Mouse (Mus musculus): ENCODE measurements around the gene Fam243. TPM values are rescaled to one million over a fixed set of nuclear protein-coding genes. Genes with fewer than 3 reads are reported as not detected.

Fam243 gene
- total RNA-seq, 2 experiments from 2014 or later: not detected

DNA sequence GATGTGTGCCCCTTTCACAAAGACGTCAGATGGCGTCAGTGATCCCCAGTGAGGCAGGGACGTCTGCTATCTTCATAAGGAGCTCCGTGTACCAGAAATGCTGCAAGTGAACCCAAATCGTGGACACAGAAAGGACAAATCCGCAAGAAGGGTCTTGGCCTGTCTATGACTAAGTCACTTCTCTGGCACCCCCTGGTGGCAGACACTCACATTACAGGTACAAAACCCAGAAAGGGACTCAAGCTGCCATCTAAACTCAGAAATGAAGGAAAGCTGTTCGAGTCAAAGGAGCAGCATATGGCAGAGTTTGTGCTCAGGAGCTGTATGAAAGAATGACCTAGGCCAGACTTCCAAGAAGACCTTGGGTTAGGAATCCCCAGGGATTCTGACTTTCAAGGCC is 34.6 kb downstream of the Fam243 start:
- intact Hi-C loops (cut with DNase I): loop anchor here (1.0 kb wide), 2 partner anchors 228 to 350 kb away; partner anchors contain the start of genes Gm49711, Mrps6 and Slc5a3
- DNase-seq (ENCODE audit: low spot score in 2 of 2): peak; percentile 85 to 88

DNA sequence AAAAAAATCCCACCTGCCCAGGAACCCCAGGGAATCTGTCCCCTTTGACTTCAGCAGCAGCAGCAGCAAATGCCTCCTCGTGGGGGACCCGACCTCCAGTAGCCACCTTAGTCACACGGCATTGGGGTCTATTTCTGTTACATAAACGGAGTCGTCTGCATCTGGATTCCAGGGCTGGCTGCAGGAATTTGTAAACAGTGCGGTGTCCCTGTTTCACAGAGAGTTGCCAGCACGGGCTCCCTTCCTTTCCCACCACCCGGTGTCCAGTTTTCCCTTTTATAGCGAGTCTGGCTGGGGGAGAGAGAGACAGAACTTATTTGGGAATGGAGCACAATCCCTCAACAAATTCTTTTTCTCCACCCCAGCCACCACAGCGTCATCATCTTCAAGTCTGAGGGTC is 36.2 kb downstream of the Fam243 start:
- intact Hi-C loops (cut with DNase I): no loop called here
- DNase-seq (ENCODE audit: low spot score in 2 of 2): no peak

GRCm38 (mm10) chr16:92282671-92283070 is 38.6 kb downstream of the Fam243 start:
- intact Hi-C loops (cut with DNase I): no loop called here
- no peak for DNase-seq (ENCODE audit: low spot score in 2 of 2)

- intact Hi-C loops (cut with DNase I): no loop called here
Observed at GRCm38 (mm10) chr16:92275526-92275925, 45.7 kb downstream of the Fam243 start.

GRCm38 (mm10) chr16:92274516-92274915 is 46.7 kb downstream of the Fam243 start:
- no peak for DNase-seq (ENCODE audit: low spot score in 2 of 2)
- intact Hi-C loops (cut with DNase I): no loop called here

More at GRCm38 (mm10) chr16:92275526-92275925, 45.7 kb downstream of the Fam243 start:
- no peak for DNase-seq (ENCODE audit: low spot score in 2 of 2)

Other genes with a start within 250 kb of the Fam243 start
- gene Kcne2, start 29.1 kb downstream of the Fam243 start, total RNA-seq (2021): 1 to 10 TPM in 1 of 2 experiments, under 1 TPM in 1; 0.69 to 1.7 TPM
- 10 to 100 TPM; 17.8 to 20.7 TPM for gene Smim11, start 20.2 kb downstream of the Fam243 start, total RNA-seq (2021)
- not detected for gene Kcne1, start 38.0 kb upstream of the Fam243 start, total RNA-seq (2021)
- 10 to 100 TPM; 60.4 to 63.9 TPM for gene Rcan1, start 149.4 kb upstream of the Fam243 start, total RNA-seq (2021)
- gene Clic6, start 164.3 kb upstream of the Fam243 start, total RNA-seq (2021): 1 to 10 TPM; 2.7 to 3.4 TPM

All from left cerebral cortex, postnatal 25 days (tissue).